ENCODE assay signal across 8 mouse cellular contexts in the genomic region with DNA sequence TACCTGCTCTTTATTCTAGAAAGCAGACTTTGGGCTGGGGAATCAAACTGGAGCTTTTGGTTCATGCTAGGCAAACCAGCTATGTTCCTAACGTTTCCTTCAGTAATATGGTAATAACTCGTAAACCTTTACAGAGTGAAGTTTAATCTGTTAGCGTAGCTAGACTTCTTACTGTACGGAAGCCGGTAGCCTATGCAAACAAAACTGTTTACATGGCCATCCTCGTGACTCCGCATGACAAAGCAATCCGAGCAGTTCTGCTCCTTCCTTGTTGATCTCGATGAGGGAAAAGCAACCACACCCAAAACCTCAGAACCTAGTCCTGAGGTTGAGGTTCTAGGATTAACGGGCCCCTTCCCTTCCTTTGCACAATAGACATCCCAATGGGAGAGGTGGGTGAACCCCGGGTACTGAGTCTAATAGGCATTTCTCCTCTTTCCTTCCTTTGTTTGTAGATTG. TPM values are rescaled to one million over a fixed set of nuclear protein-coding genes. Genes with fewer than 3 reads are reported as not detected.
DNase-seq lines count a peak whose midpoint lies in the region; ATAC-seq and TF ChIP-seq lines count a peak whose summit lies in the region.

No protein-coding gene starts in this region.

- WGBS in bone marrow, adult 2 months: under 1% methylated on average over 11 of the region's 11 CpGs
- WGBS in lung, adult 2 months: under 1% methylated on average over 11 of the region's 11 CpGs

- TF ChIP-seq POLR2A in bone marrow, adult 2 months (IDR thresholded peaks at IDR 0.05; ENCODE audit: borderline replicate concordance, control insufficient read depth, low read depth, low read length): no peak
- peak; percentile 18; the same call in 1 of the 2 replicates for TF ChIP-seq POLR2A in lung, adult 2 months (IDR thresholded peaks at IDR 0.05; ENCODE audit: borderline replicate concordance, extremely low read depth, low read depth, low read length)

- no peaks in the 10 kb centered on the region for H3K9me3 ChIP-seq in E14TG2a.4 (ENCODE audit: low read length)

- no peaks in the 10 kb centered on the region for H3K27me3 ChIP-seq in E14TG2a.4 (ENCODE audit: insufficient read depth, low read length)

- intact Hi-C loops in heart, postnatal 25 days (cut with DNase I): loop anchor here (2.0 to 10.0 kb wide), 3 partner anchors 53 to 615 kb away; partner anchors contain the start of genes Akap10, Ncor1 and Pigl

- H3K36me3 ChIP-seq in E14TG2a.4 (ENCODE audit: insufficient read depth, low read length): peaks cover 27% of the 10 kb centered on the region

- peak; percentile 73 for ATAC-seq in erythroblast, adult 5-6 weeks (replicated peaks; ENCODE audit: low FRiP score, poor library complexity, severe bottlenecking)
- peak; percentile 26; the same call in 1 of the 2 replicates for ATAC-seq in neutrophil, adult 5-6 weeks (ENCODE audit: extremely low read depth, insufficient number of reproducible peaks, low FRiP score, poor library complexity, severe bottlenecking)

- TF ChIP-seq CTCF in E14TG2a.4 (conservative IDR thresholded peaks at IDR 0.05; ENCODE audit: low read length): no peak
- no peak for TF ChIP-seq CTCF in bone marrow, adult 2 months (IDR thresholded peaks at IDR 0.05; ENCODE audit: control insufficient read depth, insufficient read depth, low read length)
- no peak for TF ChIP-seq CTCF in lung, adult 2 months (IDR thresholded peaks at IDR 0.05; ENCODE audit: insufficient read depth, low read length)

- peaks cover 39% of the 10 kb centered on the region for H3K4me1 ChIP-seq in E14TG2a.4 (replicated peaks; ENCODE audit: low read depth, low read length)
- no peaks in the 10 kb centered on the region for H3K4me1 ChIP-seq in bone marrow, adult 2 months (ENCODE audit: control insufficient read depth, insufficient read depth, low read length)
- H3K4me1 ChIP-seq in lung, adult 2 months (ENCODE audit: control insufficient read depth, insufficient read depth, low read length): peaks cover 11% of the 10 kb centered on the region

- DNase-seq in heart, postnatal 25 days (ENCODE audit: low spot score): peak; percentile 26
- DNase-seq in layer of hippocampus, adult 18-20 months (ENCODE audit: low spot score in 2 of 2): peak; percentile 19 to 59
- DNase-seq in lung, adult 2 months: peak; percentile 74
- peak; percentile 41 to 53 for DNase-seq in thymus, postnatal 36 days

- H3K4me3 ChIP-seq in E14TG2a.4 (replicated peaks; ENCODE audit: low read length): peak overlapping the region; percentile 90
- peak overlapping the region; percentile 88 for H3K4me3 ChIP-seq in bone marrow, adult 2 months (replicated peaks; ENCODE audit: control insufficient read depth, low read depth, low read length)
- peak overlapping the region; percentile 86 for H3K4me3 ChIP-seq in lung, adult 2 months (replicated peaks; ENCODE audit: extremely low read depth, low read depth, low read length)

- H3K27ac ChIP-seq in bone marrow, adult 2 months (ENCODE audit: control insufficient read depth, insufficient read depth, low read depth, low read length, poor library complexity): peak overlapping the region; percentile 98

RNA-seq across cellular contexts. Expression of gene Ubb, which starts 0.7 kb away (rescaled TPM):
- polyA plus RNA-seq in bone marrow, adult 2 months (2011; ENCODE audit: insufficient read depth, insufficient read length, low replicate concordance, missing spikeins): 467 and 492 TPM in 2 replicates
- 1,189 and 1,264 TPM in 2 replicates for total RNA-seq in erythroblast, adult 5-6 weeks (2015; ENCODE audit: low replicate concordance)
- 1,425 and 1,690 TPM in 2 replicates for total RNA-seq in erythroblast, adult 5-6 weeks (2017; ENCODE audit: low replicate concordance)
- 100 to 1,000 TPM; 561 to 624 TPM for total RNA-seq in heart, postnatal 25 days (2021)
- 1,000 to 10,000 TPM; 1,877 to 1,910 TPM for total RNA-seq in layer of hippocampus, adult 18-20 months (2021)
- 1,478 and 1,739 TPM in 2 replicates for polyA plus RNA-seq in lung, adult 2 months (2012; rRNA removed)
- total RNA-seq in neutrophil, adult 5-6 weeks (2017): 1,420 and 1,558 TPM in 2 replicates

RNA-seq across cellular contexts. Expression of gene Cenpv, which starts 11.2 kb away (rescaled TPM):
- 20.9 and 22.2 TPM in 2 replicates for polyA plus RNA-seq in bone marrow, adult 2 months (2011; ENCODE audit: insufficient read depth, insufficient read length, low replicate concordance, missing spikeins)
- 1.7 and 9.6 TPM in 2 replicates for total RNA-seq in erythroblast, adult 5-6 weeks (2015; ENCODE audit: low replicate concordance)
- total RNA-seq in erythroblast, adult 5-6 weeks (2017; ENCODE audit: low replicate concordance): 5.7 and 14.6 TPM in 2 replicates
- total RNA-seq in heart, postnatal 25 days (2021): 10 to 100 TPM; 22.5 to 26.4 TPM
- total RNA-seq in layer of hippocampus, adult 18-20 months (2021): 10 to 100 TPM; 37.5 to 42.7 TPM
- 14.4 and 14.8 TPM in 2 replicates for polyA plus RNA-seq in lung, adult 2 months (2012; rRNA removed)
- 1.7 and 9.0 TPM in 2 replicates for total RNA-seq in neutrophil, adult 5-6 weeks (2017)

RNA-seq across cellular contexts. Expression of gene Trpv2, which starts 24.0 kb away (rescaled TPM):
- 10.0 and 22.0 TPM in 2 replicates for polyA plus RNA-seq in bone marrow, adult 2 months (2011; ENCODE audit: insufficient read depth, insufficient read length, low replicate concordance, missing spikeins)
- total RNA-seq in erythroblast, adult 5-6 weeks (2015; ENCODE audit: low replicate concordance): 2.3 and 4.2 TPM in 2 replicates
- total RNA-seq in erythroblast, adult 5-6 weeks (2017; ENCODE audit: low replicate concordance): 6.8 and 7.7 TPM in 2 replicates
- total RNA-seq in heart, postnatal 25 days (2021): 1 to 10 TPM; 2.4 to 3.3 TPM
- total RNA-seq in layer of hippocampus, adult 18-20 months (2021): 10 to 100 TPM; 12.8 to 14.9 TPM
- polyA plus RNA-seq in lung, adult 2 months (2012; rRNA removed): 19.6 and 21.8 TPM in 2 replicates
- total RNA-seq in neutrophil, adult 5-6 weeks (2017): 62.7 and 66.9 TPM in 2 replicates

Comparison
In these comparisons a context has a peak if more than half of its experiments do, and no peak if none do; other contexts are left out.
1. Peak in every context shown above with its lines: DNase-seq, ATAC-seq, H3K4me3 ChIP-seq and H3K27ac ChIP-seq.